Mouse (Mus musculus) fat pad, adult 2 months (tissue): Measurements from ENCODE around the gene Fkbp5.

ENCODE experiments used
- DNase-seq: peaks from one replicate; pipeline ENCODE4 v3.0.0-alpha.2; 2011; ENCODE audit warnings: low read depth, low spot score; ENCODE audit errors: extremely low read depth

Fkbp5 gene

DNA sequence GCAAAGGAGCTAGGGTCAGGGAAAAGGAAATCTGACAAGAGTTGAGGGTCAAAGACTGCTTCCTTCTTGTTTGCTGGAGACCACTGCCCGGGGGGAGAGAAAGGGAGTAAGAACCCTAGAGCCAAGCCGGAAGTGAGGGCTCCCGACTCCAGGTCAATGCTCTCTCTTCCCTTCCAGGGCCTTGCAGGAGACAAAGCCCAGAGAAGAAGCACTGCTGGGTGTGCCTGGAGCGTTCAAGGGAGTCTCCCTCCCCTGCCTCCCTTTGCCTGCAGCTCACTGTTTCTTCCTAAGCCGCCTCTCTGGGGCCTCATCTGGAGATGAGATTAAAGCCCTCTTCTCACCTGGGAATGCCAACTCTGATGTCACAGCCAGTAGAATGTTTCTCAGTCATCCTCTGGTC lies 10.4 kb downstream of the Fkbp5 start:
- no peak for DNase-seq

DNA sequence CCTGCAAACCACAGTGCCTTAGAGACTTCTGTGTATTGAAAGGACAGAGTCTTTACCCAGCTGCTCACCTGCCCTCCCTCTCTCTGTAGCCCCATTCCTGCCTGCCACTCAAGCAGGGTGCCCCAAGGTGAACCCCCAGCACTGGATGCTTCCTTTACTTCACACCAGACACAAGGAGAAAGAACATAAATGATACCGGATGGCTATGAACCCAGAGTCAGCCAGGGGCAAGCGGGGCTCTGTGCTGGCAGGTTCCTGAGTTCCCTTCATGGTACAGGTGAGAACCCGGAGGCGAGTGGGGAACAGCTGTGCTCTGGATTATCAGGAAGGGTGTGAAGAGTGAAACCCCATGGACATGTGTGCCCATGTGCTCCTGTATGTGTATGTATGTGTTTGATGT lies 11.7 kb downstream of the Fkbp5 start:
- no peak for DNase-seq

GRCm38 (mm10) chr17:28504182-28504581 lies 13.1 kb downstream of the Fkbp5 start:
- no peak for DNase-seq

DNA sequence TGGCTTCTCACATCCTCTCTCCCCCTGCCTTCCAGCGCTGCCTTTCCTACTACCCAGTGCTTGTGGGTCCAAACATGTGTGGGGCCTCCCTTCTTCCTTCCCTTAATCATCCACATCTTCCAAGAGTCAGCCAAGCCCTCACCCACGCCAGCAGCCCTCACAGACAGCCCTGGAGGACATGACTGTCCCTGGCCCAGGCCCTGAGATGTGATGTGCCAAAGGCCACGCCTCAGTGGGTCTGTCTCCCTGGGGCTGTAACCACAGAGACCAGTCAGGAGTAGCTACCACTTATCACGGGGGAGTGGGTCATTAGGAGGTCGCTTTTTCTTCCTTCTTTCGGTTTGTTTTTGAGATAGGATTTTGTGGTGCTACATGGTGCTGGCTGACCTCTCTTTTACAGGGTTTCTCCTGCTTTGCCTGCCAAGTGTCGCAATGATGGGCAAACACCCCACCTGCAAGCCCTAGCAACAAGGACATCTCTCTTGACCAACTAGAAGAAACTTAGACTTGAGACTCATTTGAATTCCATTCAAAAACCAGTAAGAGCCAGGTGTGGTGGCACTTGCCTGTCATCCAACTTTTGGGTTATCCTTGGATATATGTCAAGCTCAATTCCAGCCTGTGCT lies 15.0 kb downstream of the Fkbp5 start:
- no peak for DNase-seq

- no peak for DNase-seq
Observed at GRCm38 (mm10) chr17:28500465-28500864, 16.9 kb downstream of the Fkbp5 start.

- no peak for DNase-seq
Observed at GRCm38 (mm10) chr17:28499190-28499589, 18.1 kb downstream of the Fkbp5 start.

GRCm38 (mm10) chr17:28495832-28496231 lies 21.5 kb downstream of the Fkbp5 start:
- DNase-seq, result no peak

- peak; percentile 95 for DNase-seq
Observed at GRCm38 (mm10) chr17:28491035-28491770, 26.1 kb downstream of the Fkbp5 start.

DNA sequence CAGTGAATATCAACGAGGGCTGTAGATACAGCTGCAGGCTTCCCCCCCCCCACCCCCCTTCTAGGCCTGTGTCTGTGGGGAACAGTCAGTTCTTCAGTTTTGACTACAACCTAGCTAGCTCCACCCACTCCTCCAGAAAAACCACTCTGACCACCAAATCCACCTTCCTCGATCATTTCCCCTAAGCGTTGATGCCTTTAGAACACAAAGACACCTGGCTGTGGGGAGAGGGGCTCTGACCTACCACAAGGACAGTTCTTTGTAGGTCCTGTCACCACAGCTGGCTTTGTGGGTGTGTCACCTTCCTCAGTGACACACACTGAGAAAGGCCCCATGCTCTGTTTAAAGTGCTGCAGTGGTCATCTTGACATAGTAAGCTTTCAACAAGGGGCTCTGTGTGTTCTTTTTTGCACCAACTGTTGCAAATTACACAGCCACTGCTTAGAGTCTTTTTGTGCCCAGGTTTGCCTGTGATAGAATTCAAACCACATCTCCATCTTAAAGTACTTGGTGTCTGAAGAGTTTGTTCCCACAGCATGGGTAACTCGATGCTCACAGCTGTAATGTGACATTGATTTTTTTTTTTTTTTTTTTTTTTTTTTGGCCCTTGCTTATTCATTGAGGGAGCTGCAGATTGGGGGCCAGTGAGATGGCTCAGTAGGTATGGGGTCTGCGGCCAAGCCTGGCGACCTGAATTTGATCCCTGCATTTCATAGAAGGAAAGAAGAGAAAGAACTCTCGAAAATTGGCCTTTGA lies 28.9 kb downstream of the Fkbp5 start:
- no peak for DNase-seq

DNA sequence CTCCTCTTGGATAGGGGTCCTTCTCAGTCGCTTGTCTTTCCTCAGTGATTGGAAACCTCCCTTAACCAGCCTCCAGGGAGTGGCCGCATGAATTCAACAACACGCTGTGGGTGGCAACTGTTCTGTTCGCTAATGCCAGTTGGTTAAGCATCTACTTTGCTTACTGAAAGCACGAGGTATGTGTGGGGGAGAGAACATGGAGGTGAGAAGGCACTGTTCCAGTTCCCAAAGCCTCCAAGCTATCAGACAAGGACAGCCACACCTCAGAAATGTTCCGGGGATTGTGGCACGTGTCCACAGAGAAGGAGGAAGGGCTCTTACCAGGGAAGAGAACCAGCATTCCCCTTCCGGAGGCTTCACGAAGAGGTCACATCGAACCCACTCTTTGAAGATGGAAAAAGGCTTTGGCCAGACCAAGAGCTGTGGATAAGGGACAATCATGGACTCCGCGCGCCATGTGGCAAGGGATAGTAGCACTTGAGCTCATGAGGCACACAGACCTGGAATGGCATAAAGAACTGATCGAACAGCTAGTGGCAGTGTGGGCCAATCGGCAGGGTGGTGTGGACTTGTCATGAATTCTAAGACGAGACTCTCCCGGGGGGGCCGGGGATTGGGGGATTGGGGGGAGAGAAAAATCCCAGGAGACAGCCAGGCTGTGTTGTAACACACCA lies 29.6 kb downstream of the Fkbp5 start:
- peak; percentile 93 for DNase-seq

GRCm38 (mm10) chr17:28486720-28487119 lies 30.6 kb downstream of the Fkbp5 start:
- DNase-seq, result no peak

- DNase-seq, result no peak
Observed at GRCm38 (mm10) chr17:28485977-28486400, 31.3 kb downstream of the Fkbp5 start.

GRCm38 (mm10) chr17:28485446-28485948 lies 31.8 kb downstream of the Fkbp5 start:
- DNase-seq, result no peak

GRCm38 (mm10) chr17:28484704-28485445 lies 32.5 kb downstream of the Fkbp5 start:
- DNase-seq, result no peak

DNA sequence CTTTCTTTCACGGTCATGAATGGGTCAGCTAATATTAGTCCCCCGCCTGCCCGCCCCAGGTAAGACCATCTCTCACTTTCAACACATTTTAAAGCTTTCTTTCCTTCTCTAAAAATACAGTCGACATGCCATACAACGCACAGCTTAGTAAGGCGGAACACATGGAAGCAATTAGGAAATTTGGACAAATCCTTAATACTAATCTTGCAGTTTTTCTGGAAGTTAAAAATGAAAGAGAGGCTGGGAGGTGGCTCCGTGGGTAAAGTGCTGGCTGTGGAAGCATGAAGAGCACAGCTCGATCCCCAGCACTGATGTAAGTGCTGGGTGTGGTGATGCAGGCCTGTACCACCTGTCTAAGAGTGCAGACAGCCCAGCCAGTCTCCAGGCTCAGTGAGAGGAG lies 39.9 kb downstream of the Fkbp5 start:
- no peak for DNase-seq

GRCm38 (mm10) chr17:28476441-28476840 lies 40.9 kb downstream of the Fkbp5 start:
- no peak for DNase-seq

DNA sequence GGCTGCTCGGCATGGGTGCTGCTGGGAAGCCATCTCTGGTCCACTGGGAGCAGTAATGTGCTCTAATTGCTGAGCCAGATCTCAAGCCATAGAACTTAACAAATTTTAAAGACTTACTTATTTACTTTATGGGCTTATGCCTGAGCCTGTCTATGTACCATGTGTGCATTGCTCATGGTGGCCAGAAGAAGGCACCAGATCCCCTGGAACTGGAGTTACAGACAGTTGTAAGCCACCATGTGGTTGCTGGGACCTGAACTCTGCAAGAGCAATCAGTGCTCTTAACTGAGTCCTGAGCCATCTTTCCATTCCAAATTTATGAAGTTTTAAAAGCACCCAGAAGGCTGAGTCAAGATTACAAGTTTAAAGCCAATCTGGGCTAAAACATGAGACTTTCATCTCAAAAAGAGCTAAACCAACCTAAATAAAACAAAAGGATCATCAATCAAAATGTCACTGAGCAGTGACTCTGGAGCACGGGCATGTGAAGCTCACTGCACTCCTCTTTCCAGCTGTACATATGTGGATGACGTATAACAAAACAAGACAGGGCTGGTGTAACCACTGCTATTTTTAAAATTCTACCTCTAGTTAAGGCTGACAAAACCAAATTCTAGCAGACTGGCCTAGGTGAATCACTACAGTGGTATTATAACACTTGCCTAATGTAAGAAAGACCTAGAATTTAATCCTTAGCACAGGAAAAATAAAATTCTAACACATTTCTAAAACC lies 41.6 kb downstream of the Fkbp5 start:
- DNase-seq, result no peak

DNA sequence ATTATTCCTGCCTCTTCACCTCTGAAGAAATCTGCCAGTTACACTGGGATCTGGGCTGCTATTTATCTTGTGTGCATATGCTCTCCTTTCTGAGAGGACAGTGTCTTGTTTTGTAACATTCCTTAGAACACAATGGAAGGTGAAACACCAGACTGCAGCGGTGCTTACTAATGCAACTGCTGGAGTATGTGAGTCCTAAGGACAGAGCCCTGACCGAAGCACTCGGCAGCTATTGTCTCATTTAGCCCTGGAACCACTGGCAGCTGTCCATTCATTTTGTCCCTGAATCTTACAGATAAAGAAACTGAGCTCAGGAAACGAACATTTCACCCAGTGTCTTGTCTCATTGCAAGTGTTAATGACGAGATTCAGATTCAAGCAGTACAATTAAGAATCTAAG lies 44.6 kb downstream of the Fkbp5 start:
- no peak for DNase-seq

DNA sequence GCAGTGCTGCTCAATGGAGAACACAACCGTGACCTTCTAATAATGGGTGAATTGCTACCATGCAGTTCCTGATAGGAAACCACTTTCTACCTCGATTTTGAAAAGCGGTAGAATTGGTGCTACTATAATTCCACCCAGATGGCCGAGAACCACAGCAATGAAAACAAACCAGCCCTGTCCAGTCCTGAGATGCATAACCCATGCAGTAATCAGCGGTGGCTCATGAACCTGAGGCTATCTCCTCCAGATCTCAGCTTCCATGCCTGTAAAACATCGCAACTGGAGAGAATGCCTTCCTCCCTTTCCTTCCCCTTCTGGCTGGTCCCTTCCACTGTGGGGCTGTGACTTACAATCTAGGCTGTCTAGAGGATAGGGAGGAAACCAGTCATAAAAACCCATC lies 46.5 kb downstream of the Fkbp5 start:
- DNase-seq, result no peak

DNA sequence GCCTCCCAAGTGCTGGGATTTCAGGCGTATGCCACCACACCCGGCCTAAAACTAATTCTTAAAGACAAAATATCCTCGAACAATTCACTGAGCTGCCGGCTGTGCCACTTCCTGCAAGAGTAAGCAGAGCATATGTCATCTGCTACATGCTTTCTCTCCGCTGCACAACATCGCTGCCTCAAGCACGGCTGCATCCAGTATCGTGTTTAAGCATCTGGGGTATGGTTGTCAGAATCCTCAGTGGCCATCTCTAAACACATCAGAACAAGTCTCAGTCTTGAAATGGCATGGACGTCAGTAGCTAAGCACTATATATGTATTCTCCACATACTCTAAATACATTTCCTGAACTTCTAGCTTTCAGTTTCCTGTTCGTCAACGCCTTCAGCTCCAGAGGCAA lies 49.6 kb downstream of the Fkbp5 start:
- no peak for DNase-seq
